33 mouse cellular contexts compared by ENCODE assay signal in the genomic region with DNA sequence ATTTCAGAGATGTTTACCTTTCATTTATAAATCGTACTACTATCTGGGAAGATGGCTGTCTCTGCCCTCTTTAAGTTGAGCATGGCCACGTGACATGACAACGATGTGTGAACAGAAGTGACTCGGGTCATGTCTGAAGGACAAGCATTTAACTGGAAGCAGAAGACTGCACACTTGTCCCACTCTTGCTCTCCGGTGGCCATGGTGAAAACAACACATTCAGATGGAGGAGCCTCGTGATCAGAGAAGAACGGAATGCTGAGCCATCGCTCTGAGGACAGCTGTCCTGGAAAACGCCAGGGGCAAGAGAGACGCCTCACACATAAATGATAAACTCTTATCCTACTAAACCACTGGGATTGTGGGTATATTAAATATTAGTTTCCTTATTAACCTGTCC.
"Had no signal": no experiment of that assay in that cellular context is flagged by ENCODE, and none has a peak within 500 bp of the region (broad histone marks: within the 10 kb centered on the region; RNA-seq: fewer than 3 reads in every experiment).

No protein-coding gene starts in this region.

- H3K27me3 ChIP-seq: heart, embryonic 12.5 days; heart, embryonic 13.5 days; heart, embryonic 15.5 days; hindbrain, embryonic 15.5 days; intestine, embryonic 15.5 days; kidney, embryonic 15.5 days had no signal

- H3K4me2 ChIP-seq: heart, embryonic 12.5 days; heart, embryonic 13.5 days; heart, embryonic 15.5 days; hindbrain, embryonic 12.5 days; hindbrain, embryonic 13.5 days; hindbrain, embryonic 14.5 days; hindbrain, embryonic 15.5 days; intestine, embryonic 15.5 days; kidney, embryonic 15.5 days had no signal

- H3K27ac ChIP-seq: heart, embryonic 10.5 days; heart, embryonic 13.5 days; heart, embryonic 15.5 days; hindbrain, embryonic 10.5 days; hindbrain, embryonic 12.5 days; hindbrain, embryonic 13.5 days; hindbrain, embryonic 14.5 days; hindbrain, embryonic 15.5 days; hindbrain, postnatal 0 days; intestine, embryonic 15.5 days; kidney, embryonic 15.5 days; layer of hippocampus, adult 2 months; left cerebral cortex, adult 2 months had no signal

- H3K36me3 ChIP-seq: heart, embryonic 10.5 days; heart, embryonic 12.5 days; heart, embryonic 13.5 days; heart, embryonic 15.5 days; hindbrain, embryonic 10.5 days; hindbrain, embryonic 12.5 days; hindbrain, embryonic 13.5 days; hindbrain, embryonic 15.5 days; intestine, embryonic 15.5 days; kidney, embryonic 15.5 days had no signal

- H3K4me3 ChIP-seq: heart, embryonic 10.5 days; heart, embryonic 12.5 days; heart, embryonic 13.5 days; heart, embryonic 15.5 days; hindbrain, embryonic 10.5 days; hindbrain, embryonic 12.5 days; hindbrain, embryonic 13.5 days; hindbrain, embryonic 15.5 days; intestine, embryonic 15.5 days; kidney, embryonic 15.5 days; layer of hippocampus, adult 2 months; left cerebral cortex, adult 2 months had no signal

- H3K9ac ChIP-seq: heart, embryonic 12.5 days; heart, embryonic 13.5 days; heart, embryonic 15.5 days; hindbrain, embryonic 12.5 days; hindbrain, embryonic 13.5 days; hindbrain, embryonic 14.5 days; hindbrain, embryonic 15.5 days; intestine, embryonic 15.5 days; kidney, embryonic 15.5 days had no signal

- H3K9me3 ChIP-seq: heart, embryonic 10.5 days; heart, embryonic 12.5 days; heart, embryonic 13.5 days; heart, embryonic 15.5 days; hindbrain, embryonic 10.5 days; hindbrain, embryonic 12.5 days; hindbrain, embryonic 13.5 days; hindbrain, embryonic 15.5 days; intestine, embryonic 15.5 days; kidney, embryonic 15.5 days had no signal

- ATAC-seq: hindbrain, embryonic 16.5 days; hindbrain, postnatal 0 days; inflammation-experienced regulatory T-cells, adult 6 months; intestine, embryonic 15.5 days; intestine, embryonic 16.5 days; intestine, postnatal 0 days had no signal

- DNase-seq: heart, postnatal 10 days; heart, postnatal 14 days; heart, postnatal 36 days; heart, postnatal 4 days; kidney, adult 11 months; kidney, adult 18-20 months; kidney, adult 2 months; kidney, adult 8-10 months; kidney, adult 9 months; kidney, postnatal 14 days; kidney, postnatal 25 days; kidney, postnatal 36 days; kidney, postnatal 4 days; layer of hippocampus, adult 9-11 months; layer of hippocampus, postnatal 36 days had no signal
